Mouse (Mus musculus) right cerebral cortex, adult 2 months (tissue): ENCODE results near the gene Plcd4.

Source experiments
- DNase-seq, 2 experiments: peaks; one replicate each; pipeline ENCODE4 v3.0.0; 2021 to 2022; ENCODE audit warnings: low spot score in 2 of 2

The Plcd4 gene

GRCm38 (mm10) chr1:74600501-74601266 lies 58.0 kb downstream of the Plcd4 start:
- no peak for DNase-seq

GRCm38 (mm10) chr1:74601267-74601962 lies 58.7 kb downstream of the Plcd4 start, which contains the start of the genes Rnf25 and Stk36:
Gene Rnf25, minus strand, starts transcription at chr1:74601397.
Gene Stk36, plus strand, starts transcription at chr1:74601445.
- peak; percentile 88 to 90 for DNase-seq
